Mouse (Mus musculus): ENCODE measurements around the gene Panx3. TPM values are rescaled to one million over a fixed set of nuclear protein-coding genes. Genes with fewer than 3 reads are reported as not detected.

Panx3 gene
- polyA plus RNA-seq, 1 experiment from 2014 or later = not detected

- 0 out of 2 replicates have a peak, but pooled peaks cover 3% of the 10 kb centered on the region for H3K4me1 ChIP-seq (replicated peaks; ENCODE audit: control insufficient read depth, insufficient read depth, low read length)
- H3K27ac ChIP-seq (ENCODE audit: low read depth, low read length) = peak overlapping the region; percentile 23; the same call in 1 of the 2 replicates
- ATAC-seq (replicated peaks; ENCODE audit: low FRiP score) (peak; percentile 46), DNase-seq (ENCODE audit: low spot score) (no peak)
- no peaks in the 10 kb centered on the region for H3K27me3 ChIP-seq (replicated peaks; ENCODE audit: control insufficient read depth, insufficient read depth, low read length)
- peak overlapping the region; percentile 69 for H3K4me3 ChIP-seq (ENCODE audit: low read depth, low read length)
- WGBS = 24% methylated on average over 6 of the region's 6 CpGs
- H3K9me3 ChIP-seq (ENCODE audit: control insufficient read depth, low read length) = no peaks in the 10 kb centered on the region
- peak overlapping the region; percentile 74 for H3K4me2 ChIP-seq
- H3K36me3 ChIP-seq (ENCODE audit: control insufficient read depth, insufficient read depth, low read length) = no peaks in the 10 kb centered on the region
- peak overlapping the region; percentile 66 for H3K9ac ChIP-seq (ENCODE audit: low read depth, low read length)
These were observed 55.1 kb downstream of the Panx3 start for GRCm38 (mm10) chr9:37613911-37614280.

DNA sequence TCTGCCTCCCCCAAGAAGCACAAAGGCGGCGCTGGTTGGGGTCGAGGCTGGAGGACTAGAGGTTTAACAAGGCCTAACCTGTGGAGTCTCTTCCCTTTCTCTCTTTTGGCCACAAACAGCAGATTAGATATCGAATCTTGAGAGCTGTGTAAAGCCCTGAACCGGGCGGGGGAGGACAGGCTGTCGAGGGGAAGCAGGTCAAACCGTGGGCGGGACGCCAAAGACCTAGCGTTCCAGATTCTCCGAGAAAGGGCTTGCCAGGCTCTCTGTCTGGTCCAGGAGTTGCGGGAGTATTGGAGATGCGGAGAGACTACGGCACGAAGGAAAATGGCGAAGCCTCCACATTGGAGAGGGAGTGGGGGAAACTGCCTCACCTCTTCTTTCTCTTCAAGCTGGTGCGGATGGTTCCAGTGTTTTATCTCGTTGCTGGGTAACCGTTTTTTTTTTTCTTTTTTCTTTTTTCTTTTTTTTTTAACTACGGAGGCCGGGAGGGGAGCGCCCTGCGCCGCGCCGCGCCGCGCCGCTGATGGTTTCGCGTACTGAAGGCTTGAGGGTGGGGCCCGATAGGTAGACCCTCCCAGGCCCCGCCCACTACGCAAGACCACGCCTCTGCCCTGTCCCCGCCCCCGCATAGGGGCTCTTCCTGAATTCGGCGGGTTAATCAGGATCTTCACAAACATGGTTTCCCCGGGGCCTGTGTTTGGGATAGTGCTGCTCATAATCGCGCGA is 55.7 kb downstream of the Panx3 start, which contains the start of gene Spa17:
Spa17 (minus strand) TSS at position 541 of the 729 bp plus-strand sequence.
- Histone ChIP-seq H3K4me3 (ENCODE audit: low read depth, low read length) (peak within 1 kb of the TSS; percentile 69), H3K9me3 (ENCODE audit: control insufficient read depth, low read length) (no peaks in the 10 kb centered on the region), H3K36me3 (ENCODE audit: control insufficient read depth, insufficient read depth, low read length) (no peaks in the 10 kb centered on the region), H3K27ac (ENCODE audit: low read depth, low read length) (peak within 1 kb of the TSS; percentile 42; the same call in 1 of the 2 replicates), H3K4me2 (peak within 1 kb of the TSS; percentile 74), H3K27me3 (replicated peaks; ENCODE audit: control insufficient read depth, insufficient read depth, low read length) (no peaks in the 10 kb centered on the region), H3K9ac (ENCODE audit: low read depth, low read length) (peak within 1 kb of the TSS; percentile 68), H3K4me1 (replicated peaks; ENCODE audit: control insufficient read depth, insufficient read depth, low read length) (0 out of 2 replicates have a peak, but pooled peaks cover 3% of the 10 kb centered on the region)
- peak; percentile 91 for DNase-seq (ENCODE audit: low spot score)
- WGBS = under 1% methylated on average over 45 of the region's 45 CpGs
- ATAC-seq (replicated peaks; ENCODE audit: low FRiP score) = peak; percentile 96

Other genes with a start within 250 kb of the Panx3 start
- 0.18 and 0.32 TPM in 2 replicates for gene Robo3, start 236.0 kb downstream of the Panx3 start, polyA plus RNA-seq (2014; fragmentation: Nextera tagmentation; extraction: Ambion mirVana)
- 13.2 and 17.7 TPM in 2 replicates for gene Msantd2, start 179.9 kb downstream of the Panx3 start, polyA plus RNA-seq (2014; fragmentation: Nextera tagmentation; extraction: Ambion mirVana)
- gene Esam, start 141.2 kb downstream of the Panx3 start, polyA plus RNA-seq (2014; fragmentation: Nextera tagmentation; extraction: Ambion mirVana) = 34.9 and 36.6 TPM in 2 replicates
- gene Vsig2, start 130.0 kb downstream of the Panx3 start, polyA plus RNA-seq (2014; fragmentation: Nextera tagmentation; extraction: Ambion mirVana) = 0.66 and 1.5 TPM in 2 replicates
- 20.8 and 23.6 TPM in 2 replicates for gene Nrgn, start 116.3 kb downstream of the Panx3 start, polyA plus RNA-seq (2014; fragmentation: Nextera tagmentation; extraction: Ambion mirVana)
- 8.0 and 8.6 TPM in 2 replicates for gene Siae, start 113.5 kb downstream of the Panx3 start, polyA plus RNA-seq (2014; fragmentation: Nextera tagmentation; extraction: Ambion mirVana)
- gene Spa17, start 55.5 kb downstream of the Panx3 start, polyA plus RNA-seq (2014; fragmentation: Nextera tagmentation; extraction: Ambion mirVana) = 3.9 and 4.9 TPM in 2 replicates
- 127 and 128 TPM in 2 replicates for gene Tbrg1, start 11.9 kb downstream of the Panx3 start, polyA plus RNA-seq (2014; fragmentation: Nextera tagmentation; extraction: Ambion mirVana)
- not detected in 2 replicates for gene Olfr160, start 47.0 kb upstream of the Panx3 start, polyA plus RNA-seq (2014; fragmentation: Nextera tagmentation; extraction: Ambion mirVana)
- not detected in 2 replicates for gene Olfr874, start 75.9 kb upstream of the Panx3 start, polyA plus RNA-seq (2014; fragmentation: Nextera tagmentation; extraction: Ambion mirVana)
- gene Olfr875, start 102.6 kb upstream of the Panx3 start, polyA plus RNA-seq (2014; fragmentation: Nextera tagmentation; extraction: Ambion mirVana) = not detected in 2 replicates
- not detected in 2 replicates for gene Olfr876, start 133.8 kb upstream of the Panx3 start, polyA plus RNA-seq (2014; fragmentation: Nextera tagmentation; extraction: Ambion mirVana)
- gene Olfr877, start 185.0 kb upstream of the Panx3 start, polyA plus RNA-seq (2014; fragmentation: Nextera tagmentation; extraction: Ambion mirVana) = not detected in 2 replicates
- gene Olfr145, start 227.5 kb upstream of the Panx3 start, polyA plus RNA-seq (2014; fragmentation: Nextera tagmentation; extraction: Ambion mirVana) = not detected in 2 replicates
- not detected in 2 replicates for gene Olfr878, start 248.6 kb upstream of the Panx3 start, polyA plus RNA-seq (2014; fragmentation: Nextera tagmentation; extraction: Ambion mirVana)